Mouse (Mus musculus): ENCODE measurements around the gene Gm10271. TPM values are rescaled to one million over a fixed set of nuclear protein-coding genes. Genes with fewer than 3 reads are reported as not detected.

Gm10271 gene
- polyA plus RNA-seq, 1 experiment from 2014 or later, result not detected

DNA sequence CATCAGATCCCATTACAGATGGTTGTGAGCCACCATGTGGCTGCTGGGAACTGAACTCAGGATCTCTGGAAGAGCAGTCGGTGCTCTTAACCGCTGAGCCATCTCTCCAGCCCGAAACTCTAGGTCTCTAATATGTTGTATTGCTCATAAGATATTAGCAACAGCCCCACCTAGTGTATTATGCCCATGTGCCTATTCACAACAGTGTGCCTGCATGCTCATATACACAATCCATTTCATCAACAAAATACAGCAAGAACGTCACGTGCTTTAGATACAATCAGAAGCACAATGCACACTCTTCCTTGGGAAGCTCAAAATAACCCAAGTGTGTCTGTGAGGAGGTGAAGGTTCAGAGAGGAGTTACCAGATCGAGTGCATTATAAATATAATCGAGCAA, 38.6 kb downstream of the Gm10271 start:
- H3K36me3 ChIP-seq (ENCODE audit: control insufficient read depth, insufficient read depth, low read length), result no peaks in the 10 kb centered on the region
- H3K4me2 ChIP-seq (replicated peaks; ENCODE audit: low read depth), result no peak overlapping the region
- TF ChIP-seq CTCF (IDR thresholded peaks at IDR 0.05; ENCODE audit: low read depth) (peak; percentile 12; the same call in 1 of the 2 replicates), EP300 (optimal IDR thresholded peaks at IDR 0.05) (no peak)
- ATAC-seq (ENCODE audit: low FRiP score, low TSS enrichment) (no peak), DNase-seq (ENCODE audit: low spot score) (no peak)
- H3K27me3 ChIP-seq (ENCODE audit: control insufficient read depth, insufficient read depth, low read length), result no peaks in the 10 kb centered on the region
- WGBS, result 90% methylated on average over 7 of the region's 7 CpGs
- H3K4me3 ChIP-seq (ENCODE audit: low read depth, low read length), result no peak overlapping the region
- H3K9me3 ChIP-seq (ENCODE audit: control insufficient read depth, low read length), result no peaks in the 10 kb centered on the region
- H3K9ac ChIP-seq (ENCODE audit: low read length), result no peak overlapping the region
- H3K4me1 ChIP-seq (replicated peaks; ENCODE audit: control insufficient read depth, insufficient read depth), result no peaks in the 10 kb centered on the region
- no peak overlapping the region for H3K27ac ChIP-seq (replicated peaks)

DNA sequence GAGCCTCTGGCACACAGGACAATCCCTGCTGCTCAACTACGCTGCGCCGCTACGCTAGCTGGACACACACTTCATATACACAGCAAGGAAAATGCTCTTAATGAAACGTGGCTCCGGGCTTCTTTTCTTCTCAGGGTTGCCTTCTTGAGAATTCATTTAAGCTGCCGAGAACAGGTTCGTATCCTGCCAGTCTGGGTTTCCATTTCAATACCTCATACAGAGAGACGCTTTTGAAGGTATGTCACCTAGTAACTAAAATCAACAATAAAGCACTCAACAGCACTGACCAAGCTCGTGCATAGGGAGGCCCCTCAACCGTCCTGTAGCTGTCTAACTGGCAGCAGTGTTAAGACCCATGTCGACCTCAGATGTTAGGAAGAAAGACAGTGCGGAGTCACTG, 40.0 kb downstream of the Gm10271 start:
- Histone ChIP-seq H3K9ac (ENCODE audit: low read length) (no peak overlapping the region), H3K4me2 (replicated peaks; ENCODE audit: low read depth) (no peak overlapping the region), H3K9me3 (ENCODE audit: control insufficient read depth, low read length) (no peaks in the 10 kb centered on the region), H3K4me3 (ENCODE audit: low read depth, low read length) (no peak overlapping the region), H3K27me3 (ENCODE audit: control insufficient read depth, insufficient read depth, low read length) (no peaks in the 10 kb centered on the region), H3K36me3 (ENCODE audit: control insufficient read depth, insufficient read depth, low read length) (peaks cover 2% of the 10 kb centered on the region; the same call in 1 of the 2 replicates), H3K27ac (replicated peaks) (no peak overlapping the region), H3K4me1 (replicated peaks; ENCODE audit: control insufficient read depth, insufficient read depth) (no peaks in the 10 kb centered on the region)
- WGBS, result 83% methylated on average over 13 of the region's 13 CpGs
- no peak for TF ChIP-seq CTCF (IDR thresholded peaks at IDR 0.05; ENCODE audit: low read depth)
- TF ChIP-seq EP300 (optimal IDR thresholded peaks at IDR 0.05), result no peak
- ATAC-seq (ENCODE audit: low FRiP score, low TSS enrichment) (no peak), DNase-seq (ENCODE audit: low spot score) (no peak)

DNA sequence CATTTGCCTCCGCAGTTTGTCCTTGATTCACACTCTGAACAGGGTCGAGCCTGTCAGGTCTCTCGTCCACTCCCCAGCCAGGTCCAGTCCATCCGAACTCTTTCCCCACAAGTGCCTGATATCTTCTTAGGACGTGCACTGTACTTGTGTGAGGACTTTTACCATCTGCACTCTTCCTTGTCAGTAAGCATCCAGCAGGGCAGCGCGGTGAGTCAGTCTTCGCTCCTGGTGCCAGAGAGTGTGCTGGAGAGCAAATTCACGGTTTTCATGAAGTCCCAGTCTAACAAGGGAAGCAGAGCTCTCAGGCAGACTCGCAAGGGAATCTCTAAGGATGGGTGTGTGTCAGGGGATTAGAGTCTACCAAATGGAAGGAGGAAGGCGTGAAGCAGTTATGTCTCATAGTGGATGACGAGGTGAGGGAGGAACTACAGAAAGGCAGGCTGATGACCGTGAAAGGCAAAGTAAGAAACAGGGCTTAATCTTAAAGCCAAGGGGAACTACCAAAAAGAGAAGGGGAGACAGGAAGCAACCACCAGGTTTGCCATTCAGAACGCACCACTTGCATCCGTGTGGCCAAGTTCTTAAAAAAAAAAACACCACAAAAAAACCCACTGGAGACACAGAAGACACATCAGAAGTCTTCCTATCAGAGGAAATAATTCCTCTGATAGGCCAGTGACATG, 40.8 kb downstream of the Gm10271 start:
- H3K4me2 ChIP-seq (replicated peaks; ENCODE audit: low read depth), result no peak overlapping the region
- H3K9ac ChIP-seq (ENCODE audit: low read length), result no peak overlapping the region
- H3K4me3 ChIP-seq (ENCODE audit: low read depth, low read length), result no peak overlapping the region
- no peaks in the 10 kb centered on the region for H3K27me3 ChIP-seq (ENCODE audit: control insufficient read depth, insufficient read depth, low read length)
- peaks cover 2% of the 10 kb centered on the region; the same call in 1 of the 2 replicates for H3K36me3 ChIP-seq (ENCODE audit: control insufficient read depth, insufficient read depth, low read length)
- H3K4me1 ChIP-seq (replicated peaks; ENCODE audit: control insufficient read depth, insufficient read depth), result no peaks in the 10 kb centered on the region
- DNase-seq (ENCODE audit: low spot score) (no peak), ATAC-seq (ENCODE audit: low FRiP score, low TSS enrichment) (no peak)
- no peak overlapping the region for H3K27ac ChIP-seq (replicated peaks)
- H3K9me3 ChIP-seq (ENCODE audit: control insufficient read depth, low read length), result no peaks in the 10 kb centered on the region
- TF ChIP-seq CTCF (IDR thresholded peaks at IDR 0.05; ENCODE audit: low read depth), result no peak
- TF ChIP-seq EP300 (optimal IDR thresholded peaks at IDR 0.05), result no peak
- 82% methylated on average over 15 of the region's 15 CpGs for WGBS

GRCm38 (mm10) chr10:116930936-116931335, 41.5 kb downstream of the Gm10271 start:
- Histone ChIP-seq H3K36me3 (ENCODE audit: control insufficient read depth, insufficient read depth, low read length) (peaks cover 2% of the 10 kb centered on the region; the same call in 1 of the 2 replicates), H3K27ac (replicated peaks) (no peak overlapping the region), H3K9me3 (ENCODE audit: control insufficient read depth, low read length) (no peaks in the 10 kb centered on the region), H3K27me3 (ENCODE audit: control insufficient read depth, insufficient read depth, low read length) (no peaks in the 10 kb centered on the region), H3K9ac (ENCODE audit: low read length) (no peak overlapping the region), H3K4me3 (ENCODE audit: low read depth, low read length) (no peak overlapping the region), H3K4me2 (replicated peaks; ENCODE audit: low read depth) (no peak overlapping the region), H3K4me1 (replicated peaks; ENCODE audit: control insufficient read depth, insufficient read depth) (no peaks in the 10 kb centered on the region)
- ATAC-seq (ENCODE audit: low FRiP score, low TSS enrichment) (no peak), DNase-seq (ENCODE audit: low spot score) (no peak)
- TF ChIP-seq EP300 (optimal IDR thresholded peaks at IDR 0.05), result no peak
- TF ChIP-seq CTCF (IDR thresholded peaks at IDR 0.05; ENCODE audit: low read depth), result no peak
- WGBS, result 72% methylated on average over 6 of the region's 7 CpGs

DNA sequence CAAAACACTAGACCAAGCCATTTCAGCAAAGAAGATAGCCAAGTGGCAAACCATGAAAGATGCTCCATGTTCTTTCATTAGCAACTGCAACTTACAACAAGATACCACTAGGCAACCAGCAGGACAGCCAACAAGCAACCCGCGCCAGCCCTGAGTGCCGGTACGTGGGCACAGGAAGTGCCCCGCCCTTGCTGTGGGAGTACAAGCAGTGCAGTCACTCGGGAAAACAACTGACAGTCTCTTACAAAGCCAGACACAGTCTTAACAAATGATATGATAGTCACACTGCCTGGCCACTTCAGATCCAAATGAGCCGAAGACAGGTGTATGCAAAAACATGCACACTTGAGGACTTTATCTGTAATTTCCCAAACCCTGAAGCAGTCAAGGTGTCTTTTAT, 41.9 kb downstream of the Gm10271 start:
- Histone ChIP-seq H3K27me3 (ENCODE audit: control insufficient read depth, insufficient read depth, low read length) (no peaks in the 10 kb centered on the region), H3K4me2 (replicated peaks; ENCODE audit: low read depth) (no peak overlapping the region), H3K27ac (replicated peaks) (no peak overlapping the region), H3K9ac (ENCODE audit: low read length) (no peak overlapping the region), H3K36me3 (ENCODE audit: control insufficient read depth, insufficient read depth, low read length) (peaks cover 2% of the 10 kb centered on the region; the same call in 1 of the 2 replicates), H3K4me1 (replicated peaks; ENCODE audit: control insufficient read depth, insufficient read depth) (no peaks in the 10 kb centered on the region), H3K4me3 (ENCODE audit: low read depth, low read length) (no peak overlapping the region), H3K9me3 (ENCODE audit: control insufficient read depth, low read length) (no peaks in the 10 kb centered on the region)
- ATAC-seq (ENCODE audit: low FRiP score, low TSS enrichment) (no peak), DNase-seq (ENCODE audit: low spot score) (peak; percentile 29)
- TF ChIP-seq CTCF (IDR thresholded peaks at IDR 0.05; ENCODE audit: low read depth), result no peak
- TF ChIP-seq EP300 (optimal IDR thresholded peaks at IDR 0.05), result no peak
- WGBS, result 63% methylated on average over 7 of the region's 7 CpGs

DNA sequence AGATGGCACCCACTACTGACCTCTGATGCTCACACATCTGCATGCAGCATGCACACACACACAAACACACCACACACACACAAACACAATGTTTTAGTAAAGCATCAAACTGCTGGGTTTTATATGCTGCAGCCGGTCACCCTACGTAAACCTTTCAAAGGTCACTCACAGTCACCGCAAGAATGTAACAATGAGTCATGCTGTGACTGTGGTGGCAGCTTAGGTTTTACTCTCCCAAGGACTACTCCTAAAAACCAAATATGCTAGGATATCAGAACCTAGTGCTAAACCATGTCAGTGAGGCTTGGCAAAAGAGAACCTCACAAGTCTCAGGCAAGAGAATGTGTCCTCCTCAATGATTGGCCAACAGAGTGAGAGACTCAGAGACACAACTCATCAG, 43.6 kb downstream of the Gm10271 start:
- H3K9ac ChIP-seq (ENCODE audit: low read length), result no peak overlapping the region
- H3K4me1 ChIP-seq (replicated peaks; ENCODE audit: control insufficient read depth, insufficient read depth), result no peaks in the 10 kb centered on the region
- no peak overlapping the region for H3K27ac ChIP-seq (replicated peaks)
- no peaks in the 10 kb centered on the region for H3K9me3 ChIP-seq (ENCODE audit: control insufficient read depth, low read length)
- H3K4me2 ChIP-seq (replicated peaks; ENCODE audit: low read depth), result no peak overlapping the region
- TF ChIP-seq EP300 (optimal IDR thresholded peaks at IDR 0.05) (no peak), CTCF (IDR thresholded peaks at IDR 0.05; ENCODE audit: low read depth) (no peak)
- H3K27me3 ChIP-seq (ENCODE audit: control insufficient read depth, insufficient read depth, low read length), result no peaks in the 10 kb centered on the region
- WGBS, result 51% methylated on average over 3 of the region's 3 CpGs
- DNase-seq (ENCODE audit: low spot score), result no peak
- no peak overlapping the region for H3K4me3 ChIP-seq (ENCODE audit: low read depth, low read length)
- peak; percentile 65 for ATAC-seq (ENCODE audit: low FRiP score, low TSS enrichment)
- H3K36me3 ChIP-seq (ENCODE audit: control insufficient read depth, insufficient read depth, low read length), result peaks cover 2% of the 10 kb centered on the region; the same call in 1 of the 2 replicates
